Mouse (Mus musculus) heart, embryonic 16.5 days (tissue): ENCODE data around the gene Mgea5. TPM values are rescaled to one million over a fixed set of nuclear protein-coding genes. Genes with fewer than 3 reads are reported as not detected.

Experiments
- ATAC-seq: fragments of 200-750 bp; cut with Nextera tagmentation; replicated peaks from 2 replicates; pipeline ENCODE4 v1.8.0; 2017; ENCODE audit warnings: moderate number of reproducible peaks; ENCODE audit not compliant: insufficient read depth, low FRiP score; ENCODE audit errors: extremely low read depth
- H3K27ac ChIP-seq: fragments of 300-500 bp; sonication (generic); 2 replicates; pipeline ENCODE4 v1.5.1; 2014; ENCODE audit warnings: mild to moderate bottlenecking, low read length, control low read depth, moderate library complexity
- H3K27me3 ChIP-seq: fragments of 300-500 bp; sonication (generic); 2 replicates; pipeline ENCODE4 v1.6.1; 2014; ENCODE audit warnings: low read length, mixed read lengths; ENCODE audit not compliant: control insufficient read depth, insufficient read depth
- H3K36me3 ChIP-seq: fragments of 300-500 bp; sonication (generic); 2 replicates; pipeline ENCODE4 v1.6.1; 2014; ENCODE audit not compliant: control insufficient read depth, insufficient read depth
- H3K4me1 ChIP-seq: fragments of 300-500 bp; sonication (generic); 2 replicates; pipeline ENCODE4 v1.6.1; 2014; ENCODE audit warnings: low read length, mixed read lengths; ENCODE audit not compliant: control insufficient read depth, insufficient read depth
- H3K4me2 ChIP-seq: fragments of 300-500 bp; sonication (generic); 2 replicates; pipeline ENCODE4 v1.6.1; 2014; ENCODE audit warnings: low read depth, mild to moderate bottlenecking, control low read depth, low read length
- H3K4me3 ChIP-seq: fragments of 300-500 bp; sonication (generic); 2 replicates; pipeline ENCODE4 v1.5.1; 2014; ENCODE audit warnings: mild to moderate bottlenecking, control low read depth, low read length
- H3K9ac ChIP-seq: fragments of 300-500 bp; sonication (generic); 2 replicates; pipeline ENCODE4 v1.6.1; 2014; ENCODE audit warnings: low read length, control low read depth
- H3K9me3 ChIP-seq: fragments of 300-500 bp; sonication (generic); replicated peaks from 2 replicates; pipeline ENCODE4 v1.6.1; 2016; ENCODE audit warnings: low read length; ENCODE audit not compliant: control insufficient read depth
- WGBS: fragments of 180-500 bp; shearing (Covaris S2); extraction: QIAGEN DNeasy Blood & Tissue Kit; methylation state at CpG from one replicate; pipeline ENCODE4 v1.1.7; 2014; 5-methylcytosine and 5-hydroxymethylcytosine counted together
- polyA plus RNA-seq: library from polyadenylated mRNA; unstranded; fragments of >200 nt; fragmentation: Nextera tagmentation; extraction: Ambion mirVana; gene quantifications from 2 replicates; pipeline ENCODE4 v1.2.1, GENCODE M21; 2015

Mgea5 gene
- polyA plus RNA-seq, 1 experiment from 2014 or later, result 33.7 TPM

DNA sequence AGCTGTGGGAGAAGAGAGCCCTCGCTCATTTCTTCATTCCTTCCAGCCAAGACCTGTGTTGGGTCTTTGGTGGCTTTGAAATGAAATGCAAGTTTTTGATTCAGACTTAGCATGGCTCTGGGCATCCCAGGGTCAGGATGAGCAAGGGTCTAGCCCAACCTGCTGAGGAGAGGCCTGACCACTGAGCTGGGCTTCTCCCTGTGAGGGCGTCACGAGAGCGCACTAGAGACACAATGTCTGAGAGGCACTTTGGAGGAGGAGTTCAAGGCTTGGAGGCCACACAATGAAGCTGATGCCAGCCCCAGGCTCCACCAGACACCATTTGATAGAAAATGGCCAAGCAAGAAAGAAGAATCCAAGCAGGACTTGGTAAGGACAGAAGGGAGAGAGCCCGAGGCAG, 49.4 kb downstream of the Mgea5 start:
- H3K9me3 ChIP-seq, result no peaks in the 10 kb centered on the region
- H3K27ac ChIP-seq, result no peak overlapping the region
- no peaks in the 10 kb centered on the region for H3K36me3 ChIP-seq
- H3K9ac ChIP-seq, result no peak overlapping the region
- peaks cover 7% of the 10 kb centered on the region for H3K4me1 ChIP-seq
- ATAC-seq, result no peak
- H3K27me3 ChIP-seq, result peaks cover 49% of the 10 kb centered on the region
- WGBS, result 78% methylated on average over 5 of the region's 5 CpGs
- no peak overlapping the region for H3K4me3 ChIP-seq
- no peak overlapping the region for H3K4me2 ChIP-seq

GRCm38 (mm10) chr19:45733564-45733963, 50.1 kb downstream of the Mgea5 start:
- no peaks in the 10 kb centered on the region for H3K36me3 ChIP-seq
- no peak overlapping the region for H3K4me2 ChIP-seq
- WGBS, result 39% methylated on average over 10 of the region's 10 CpGs
- H3K4me1 ChIP-seq, result peaks cover 7% of the 10 kb centered on the region
- H3K27ac ChIP-seq, result no peak overlapping the region
- ATAC-seq, result no peak
- no peak overlapping the region for H3K4me3 ChIP-seq
- H3K27me3 ChIP-seq, result peaks cover 43% of the 10 kb centered on the region
- no peaks in the 10 kb centered on the region for H3K9me3 ChIP-seq
- no peak overlapping the region for H3K9ac ChIP-seq

GRCm38 (mm10) chr19:45731658-45732057, 52.0 kb downstream of the Mgea5 start:
- Histone ChIP-seq H3K9ac (no peak overlapping the region), H3K9me3 (no peaks in the 10 kb centered on the region), H3K27me3 (peaks cover 30% of the 10 kb centered on the region), H3K4me2 (no peak overlapping the region), H3K36me3 (no peaks in the 10 kb centered on the region), H3K4me3 (no peak overlapping the region), H3K27ac (no peak overlapping the region), H3K4me1 (no peaks in the 10 kb centered on the region)
- no peak for ATAC-seq
- WGBS, result 82% methylated on average over 7 of the region's 7 CpGs

DNA sequence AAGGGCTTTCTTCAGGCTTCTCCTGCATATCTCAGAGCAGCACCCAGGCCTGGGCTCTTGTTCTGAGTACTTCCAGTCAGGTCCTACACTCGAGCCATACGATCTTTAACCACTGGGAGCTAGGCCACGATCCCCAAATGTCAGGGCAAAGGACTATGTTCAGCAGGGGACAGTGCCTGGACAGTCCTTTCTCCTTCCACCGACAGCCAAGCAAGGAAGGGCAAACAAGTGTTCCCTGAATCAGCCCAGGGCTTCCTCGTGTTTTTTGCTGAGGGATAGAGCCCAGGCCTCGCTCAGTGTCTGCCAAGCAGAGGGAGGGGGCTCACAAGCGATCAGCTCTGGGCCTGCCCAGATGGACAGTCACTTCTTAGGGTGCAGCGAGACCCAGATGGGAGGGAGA, 53.6 kb downstream of the Mgea5 start:
- WGBS, result 70% methylated on average over 8 of the region's 8 CpGs
- Histone ChIP-seq H3K4me2 (no peak overlapping the region), H3K27ac (no peak overlapping the region), H3K36me3 (no peaks in the 10 kb centered on the region), H3K27me3 (peaks cover 17% of the 10 kb centered on the region), H3K4me3 (no peak overlapping the region), H3K4me1 (no peaks in the 10 kb centered on the region), H3K9me3 (no peaks in the 10 kb centered on the region), H3K9ac (no peak overlapping the region)
- ATAC-seq, result no peak

DNA sequence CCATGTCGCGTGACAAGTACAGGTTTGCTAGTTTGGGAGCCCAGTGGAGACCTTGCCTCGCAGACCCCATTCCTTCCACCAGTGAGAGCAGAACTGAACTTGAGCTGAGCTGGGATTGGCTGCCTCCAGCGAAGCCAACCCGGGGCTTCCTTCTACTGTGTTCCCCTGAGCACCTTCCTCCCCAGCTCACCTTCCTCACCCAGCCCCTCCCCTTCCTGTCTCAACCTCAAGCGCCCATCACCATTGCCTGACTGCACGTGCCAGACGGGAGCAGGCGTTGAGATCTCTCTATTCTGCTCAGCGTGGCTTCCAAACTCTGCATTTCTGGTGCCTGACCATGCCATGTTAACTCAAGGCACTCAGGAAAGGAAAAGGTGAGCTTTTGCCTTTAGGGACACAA, 56.4 kb downstream of the Mgea5 start:
- Histone ChIP-seq H3K9ac (no peak overlapping the region), H3K4me2 (no peak overlapping the region), H3K4me1 (no peaks in the 10 kb centered on the region), H3K9me3 (no peaks in the 10 kb centered on the region), H3K36me3 (no peaks in the 10 kb centered on the region), H3K27me3 (peaks cover 2% of the 10 kb centered on the region; the same call in 1 of the 2 replicates), H3K4me3 (no peak overlapping the region), H3K27ac (no peak overlapping the region)
- 59% methylated on average over 10 of the region's 10 CpGs for WGBS
- ATAC-seq, result no peak

- 45% methylated on average over 14 of the region's 14 CpGs for WGBS
Observed at GRCm38 (mm10) chr19:45725677-45726277, 57.9 kb downstream of the Mgea5 start.

GRCm38 (mm10) chr19:45722188-45722587, 61.4 kb downstream of the Mgea5 start:
- 74% methylated on average over 5 of the region's 5 CpGs for WGBS

More at GRCm38 (mm10) chr19:45725677-45726277, 57.9 kb downstream of the Mgea5 start:
- H3K27me3 ChIP-seq, result no peaks in the 10 kb centered on the region; the same call in 1 of the 2 replicates
- H3K36me3 ChIP-seq, result no peaks in the 10 kb centered on the region
- no peak for ATAC-seq
- no peak overlapping the region for H3K4me2 ChIP-seq
- H3K27ac ChIP-seq, result no peak overlapping the region
- H3K4me1 ChIP-seq, result no peaks in the 10 kb centered on the region
- no peak overlapping the region for H3K4me3 ChIP-seq
- H3K9ac ChIP-seq, result no peak overlapping the region
- no peaks in the 10 kb centered on the region for H3K9me3 ChIP-seq

DNA sequence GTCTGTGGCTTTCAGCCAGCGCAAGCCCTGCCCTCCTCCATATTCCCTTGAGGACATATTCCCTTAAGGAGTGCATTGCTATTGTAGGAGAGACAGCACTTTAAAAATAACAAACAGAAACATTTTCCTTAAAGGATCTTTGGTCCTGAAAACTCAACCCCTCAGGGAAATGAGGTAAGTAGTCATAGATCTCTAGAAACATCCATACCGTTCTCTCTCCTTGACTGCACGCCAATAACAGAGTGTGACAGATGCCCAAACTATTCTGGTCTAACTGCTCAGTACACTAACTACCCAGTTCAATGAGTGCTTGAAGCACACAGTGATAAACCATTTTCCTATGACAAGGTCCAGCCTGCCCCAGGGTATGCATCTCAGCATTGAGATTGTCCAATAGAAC, 65.4 kb downstream of the Mgea5 start:
- Histone ChIP-seq H3K4me2 (peak overlapping the region; percentile 63), H3K4me1 (peaks cover 14% of the 10 kb centered on the region), H3K9me3 (no peaks in the 10 kb centered on the region), H3K27me3 (no peaks in the 10 kb centered on the region), H3K4me3 (peak overlapping the region; percentile 33), H3K27ac (no peak overlapping the region), H3K36me3 (no peaks in the 10 kb centered on the region), H3K9ac (peak overlapping the region; percentile 60; the same call in 1 of the 2 replicates)
- ATAC-seq, result no peak
- 46% methylated on average over 3 of the region's 3 CpGs for WGBS

More at GRCm38 (mm10) chr19:45722188-45722587, 61.4 kb downstream of the Mgea5 start:
- Histone ChIP-seq H3K27me3 (no peaks in the 10 kb centered on the region), H3K4me3 (no peak overlapping the region), H3K36me3 (no peaks in the 10 kb centered on the region), H3K27ac (no peak overlapping the region), H3K4me1 (peaks cover 11% of the 10 kb centered on the region), H3K9ac (no peak overlapping the region), H3K4me2 (no peak overlapping the region), H3K9me3 (no peaks in the 10 kb centered on the region)
- ATAC-seq, result no peak

- Histone ChIP-seq H3K27me3 (no peaks in the 10 kb centered on the region), H3K4me2 (peak overlapping the region; percentile 63), H3K4me1 (peaks cover 14% of the 10 kb centered on the region), H3K9ac (peak overlapping the region; percentile 60), H3K36me3 (no peaks in the 10 kb centered on the region), H3K27ac (peak overlapping the region; percentile 48; the same call in 1 of the 2 replicates), H3K9me3 (no peaks in the 10 kb centered on the region), H3K4me3 (peak overlapping the region; percentile 33)
- WGBS, result 12% methylated on average over 16 of the region's 16 CpGs
- ATAC-seq, result peak; percentile 78
Observed at GRCm38 (mm10) chr19:45717493-45718220, 66.0 kb downstream of the Mgea5 start.
